29 mouse cellular contexts compared by ENCODE assay signal in the genomic region with DNA sequence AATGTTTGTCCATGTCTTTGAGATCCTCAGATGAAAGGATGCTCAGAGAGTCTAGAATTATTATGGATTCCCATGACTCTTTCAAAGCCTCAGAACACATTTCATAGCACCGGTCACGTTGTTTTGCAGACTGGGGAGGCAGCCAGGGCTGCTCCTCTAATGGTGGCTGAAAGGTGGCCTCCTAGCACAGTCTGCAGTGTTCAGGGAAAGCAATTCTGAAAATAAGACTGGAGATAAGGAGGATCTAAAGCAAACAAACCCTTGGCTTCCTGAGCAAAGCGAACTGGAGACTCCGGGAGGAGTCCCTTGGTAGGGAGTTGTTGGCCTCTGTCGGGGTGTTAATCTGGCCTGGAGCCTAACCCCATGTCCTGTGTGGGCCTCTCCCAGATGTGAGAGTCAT. TPM values are rescaled to one million over a fixed set of nuclear protein-coding genes. Genes with fewer than 3 reads are reported as not detected.
DNase-seq lines count a peak whose midpoint lies in the region; ATAC-seq lines count a peak whose summit lies in the region.
"Had no signal": no experiment of that assay in that cellular context is flagged by ENCODE, and none has a peak within 500 bp of the region (broad histone marks: within the 10 kb centered on the region; RNA-seq: fewer than 3 reads in every experiment).

No protein-coding gene starts in this region.

- no peak for DNase-seq in liver, embryonic 11.5 days (ENCODE audit: low spot score)
- no peak for DNase-seq in embryonic facial prominence, embryonic 10.5 days (ENCODE audit: low spot score)
- DNase-seq in midbrain, embryonic 11.5 days (ENCODE audit: low spot score, missing footprints) = no peak
- DNase-seq: adrenal gland, adult 2 months; adrenal gland, postnatal 14 days; B cell, adult 2 months; cerebellum, adult 11 months; cerebellum, adult 2 months; cerebellum, postnatal 10 days; cerebellum, postnatal 36 days; gastrocnemius, postnatal 10 days; gastrocnemius, postnatal 36 days; heart, adult 2 months had no signal

- H3K36me3 ChIP-seq in liver, embryonic 16.5 days (ENCODE audit: control insufficient read depth, insufficient read depth) = no peaks in the 10 kb centered on the region
- no peaks in the 10 kb centered on the region for H3K36me3 ChIP-seq in liver, embryonic 11.5 days (ENCODE audit: control insufficient read depth, insufficient read depth, low read length)
- no peaks in the 10 kb centered on the region for H3K36me3 ChIP-seq in intestine, embryonic 16.5 days (ENCODE audit: control insufficient read depth, insufficient read depth, low read length)
- no peaks in the 10 kb centered on the region for H3K36me3 ChIP-seq in stomach, embryonic 16.5 days (ENCODE audit: control insufficient read depth, insufficient read depth, low read length)
- H3K36me3 ChIP-seq in embryonic facial prominence, embryonic 10.5 days (replicated peaks) = no peaks in the 10 kb centered on the region
- H3K36me3 ChIP-seq in midbrain, embryonic 11.5 days (ENCODE audit: control insufficient read depth, insufficient read depth, low read length) = no peaks in the 10 kb centered on the region
- no peaks in the 10 kb centered on the region for H3K36me3 ChIP-seq in heart, embryonic 12.5 days
- H3K36me3 ChIP-seq: embryonic facial prominence, embryonic 12.5 days; embryonic facial prominence, embryonic 15.5 days; forebrain, embryonic 12.5 days; forebrain, embryonic 15.5 days; G1E; heart, embryonic 10.5 days; hindbrain, embryonic 12.5 days; hindbrain, embryonic 15.5 days had no signal

- 81% methylated on average over 5 of the region's 5 CpGs for WGBS in liver, embryonic 16.5 days (ENCODE audit: insufficient replicate concordance)
- WGBS in liver, embryonic 11.5 days = 81% methylated on average over 5 of the region's 5 CpGs
- WGBS in intestine, embryonic 16.5 days = 54% methylated on average over 5 of the region's 5 CpGs
- 67% methylated on average over 5 of the region's 5 CpGs for WGBS in stomach, embryonic 16.5 days
- WGBS in embryonic facial prominence, embryonic 10.5 days = 93% methylated on average over 5 of the region's 5 CpGs
- WGBS in midbrain, embryonic 11.5 days = 93% methylated on average over 5 of the region's 5 CpGs
- WGBS in heart, embryonic 12.5 days = 71% methylated on average over 5 of the region's 5 CpGs

- H3K27ac ChIP-seq in liver, embryonic 16.5 days (ENCODE audit: low read length) = no peak overlapping the region
- no peak overlapping the region for H3K27ac ChIP-seq in liver, embryonic 11.5 days (ENCODE audit: low read depth, low read length)
- H3K27ac ChIP-seq in intestine, embryonic 16.5 days (ENCODE audit: low read length) = no peak overlapping the region; the same call in 1 of the 2 replicates
- no peak overlapping the region; the same call in 1 of the 2 replicates for H3K27ac ChIP-seq in stomach, embryonic 16.5 days (ENCODE audit: low read length)
- no peak overlapping the region for H3K27ac ChIP-seq in embryonic facial prominence, embryonic 10.5 days (replicated peaks)
- H3K27ac ChIP-seq in midbrain, embryonic 11.5 days (ENCODE audit: low read depth, low read length) = no peak overlapping the region
- H3K27ac ChIP-seq in heart, embryonic 12.5 days (ENCODE audit: poor library complexity, severe bottlenecking) = no peak overlapping the region
- H3K27ac ChIP-seq: embryonic facial prominence, embryonic 12.5 days; forebrain, embryonic 12.5 days; forebrain, embryonic 15.5 days; heart, adult 2 months; heart, embryonic 10.5 days; hindbrain, embryonic 12.5 days; hindbrain, embryonic 15.5 days had no signal

- H3K4me2 ChIP-seq in liver, embryonic 16.5 days (ENCODE audit: low read depth, low read length) = no peak overlapping the region
- no peak overlapping the region for H3K4me2 ChIP-seq in liver, embryonic 11.5 days
- H3K4me2 ChIP-seq in intestine, embryonic 16.5 days (ENCODE audit: low read depth, low read length) = no peak overlapping the region
- H3K4me2 ChIP-seq in stomach, embryonic 16.5 days (ENCODE audit: low read depth, low read length) = no peak overlapping the region
- H3K4me2 ChIP-seq in midbrain, embryonic 11.5 days = no peak overlapping the region
- H3K4me2 ChIP-seq in heart, embryonic 12.5 days = no peak overlapping the region
- H3K4me2 ChIP-seq: embryonic facial prominence, embryonic 12.5 days; embryonic facial prominence, embryonic 15.5 days; forebrain, embryonic 12.5 days; forebrain, embryonic 15.5 days; hindbrain, embryonic 12.5 days; hindbrain, embryonic 15.5 days had no signal

- H3K9me3 ChIP-seq in liver, embryonic 16.5 days (replicated peaks; ENCODE audit: control insufficient read depth, low read length) = no peaks in the 10 kb centered on the region
- H3K9me3 ChIP-seq in liver, embryonic 11.5 days (ENCODE audit: control insufficient read depth, low read length) = no peaks in the 10 kb centered on the region
- no peaks in the 10 kb centered on the region for H3K9me3 ChIP-seq in intestine, embryonic 16.5 days (ENCODE audit: control insufficient read depth, low read length)
- H3K9me3 ChIP-seq in stomach, embryonic 16.5 days (replicated peaks; ENCODE audit: control insufficient read depth, low read length) = no peaks in the 10 kb centered on the region
- H3K9me3 ChIP-seq in embryonic facial prominence, embryonic 10.5 days = no peaks in the 10 kb centered on the region
- no peaks in the 10 kb centered on the region for H3K9me3 ChIP-seq in midbrain, embryonic 11.5 days (ENCODE audit: control insufficient read depth, low read length)
- peaks cover 2% of the 10 kb centered on the region; the same call in 1 of the 2 replicates for H3K9me3 ChIP-seq in heart, embryonic 12.5 days (replicated peaks)
- H3K9me3 ChIP-seq: embryonic facial prominence, embryonic 12.5 days; embryonic facial prominence, embryonic 15.5 days; forebrain, embryonic 12.5 days; forebrain, embryonic 15.5 days; G1E; heart, embryonic 10.5 days; hindbrain, embryonic 12.5 days; hindbrain, embryonic 15.5 days had no signal

- ATAC-seq in liver, embryonic 16.5 days (ENCODE audit: low read depth) = 0 out of 2 replicates have a peak, but pooled peaks have one; percentile 27
- no peak for ATAC-seq in liver, embryonic 11.5 days (replicated peaks; ENCODE audit: low FRiP score)
- peak; percentile 83 for ATAC-seq in intestine, embryonic 16.5 days
- ATAC-seq in stomach, embryonic 16.5 days (ENCODE audit: insufficient read depth, low FRiP score) = 0 out of 2 replicates have a peak, but pooled peaks have one; percentile 50
- ATAC-seq in midbrain, embryonic 11.5 days (ENCODE audit: low FRiP score) = no peak
- ATAC-seq in heart, embryonic 12.5 days (ENCODE audit: insufficient number of reproducible peaks, low FRiP score) = no peak
- ATAC-seq: forebrain, embryonic 15.5 days; Patski had no signal

- no peaks in the 10 kb centered on the region for H3K27me3 ChIP-seq in liver, embryonic 16.5 days (ENCODE audit: control insufficient read depth, insufficient read depth, low read depth, low read length)
- H3K27me3 ChIP-seq in liver, embryonic 11.5 days (replicated peaks; ENCODE audit: control insufficient read depth, insufficient read depth, low read length) = no peaks in the 10 kb centered on the region
- H3K27me3 ChIP-seq in intestine, embryonic 16.5 days (replicated peaks; ENCODE audit: control insufficient read depth, insufficient read depth, low read length) = no peaks in the 10 kb centered on the region
- no peaks in the 10 kb centered on the region for H3K27me3 ChIP-seq in stomach, embryonic 16.5 days (ENCODE audit: control insufficient read depth, insufficient read depth, low read length)
- no peaks in the 10 kb centered on the region for H3K27me3 ChIP-seq in embryonic facial prominence, embryonic 10.5 days (replicated peaks; ENCODE audit: low read depth, poor library complexity, severe bottlenecking)
- no peaks in the 10 kb centered on the region for H3K27me3 ChIP-seq in midbrain, embryonic 11.5 days (ENCODE audit: control insufficient read depth, insufficient read depth, low read length)
- no peaks in the 10 kb centered on the region for H3K27me3 ChIP-seq in heart, embryonic 12.5 days (replicated peaks)
- H3K27me3 ChIP-seq: CH12.LX; embryonic facial prominence, embryonic 12.5 days; embryonic facial prominence, embryonic 15.5 days; forebrain, embryonic 12.5 days; forebrain, embryonic 15.5 days; hindbrain, embryonic 12.5 days; hindbrain, embryonic 15.5 days; Patski had no signal

- H3K4me1 ChIP-seq in liver, embryonic 16.5 days (ENCODE audit: control insufficient read depth, low read depth, low read length) = peaks cover 6% of the 10 kb centered on the region
- 0 out of 2 replicates have a peak, but pooled peaks cover 3% of the 10 kb centered on the region for H3K4me1 ChIP-seq in liver, embryonic 11.5 days (replicated peaks; ENCODE audit: control insufficient read depth, insufficient read depth, low read length)
- H3K4me1 ChIP-seq in intestine, embryonic 16.5 days (ENCODE audit: control insufficient read depth, insufficient read depth, low read length) = no peaks in the 10 kb centered on the region
- H3K4me1 ChIP-seq in stomach, embryonic 16.5 days (ENCODE audit: control insufficient read depth, insufficient read depth, low read length) = no peaks in the 10 kb centered on the region; the same call in 1 of the 2 replicates
- peaks cover 5% of the 10 kb centered on the region for H3K4me1 ChIP-seq in embryonic facial prominence, embryonic 10.5 days
- no peaks in the 10 kb centered on the region for H3K4me1 ChIP-seq in midbrain, embryonic 11.5 days (ENCODE audit: control insufficient read depth, insufficient read depth, low read length)
- H3K4me1 ChIP-seq in heart, embryonic 12.5 days (replicated peaks) = peaks cover 5% of the 10 kb centered on the region; the same call in 1 of the 2 replicates
- H3K4me1 ChIP-seq: embryonic facial prominence, embryonic 12.5 days; embryonic facial prominence, embryonic 15.5 days; forebrain, embryonic 12.5 days; forebrain, embryonic 15.5 days; heart, embryonic 10.5 days; hindbrain, embryonic 12.5 days; hindbrain, embryonic 15.5 days had no signal

- no peak overlapping the region for H3K9ac ChIP-seq in liver, embryonic 16.5 days (ENCODE audit: low read depth, low read length)
- H3K9ac ChIP-seq in liver, embryonic 11.5 days (ENCODE audit: low read depth, low read length) = no peak overlapping the region
- H3K9ac ChIP-seq in intestine, embryonic 16.5 days (ENCODE audit: low read depth, low read length) = no peak overlapping the region
- H3K9ac ChIP-seq in stomach, embryonic 16.5 days (ENCODE audit: low read length) = no peak overlapping the region
- H3K9ac ChIP-seq in midbrain, embryonic 11.5 days (ENCODE audit: low read length) = no peak overlapping the region
- no peak overlapping the region for H3K9ac ChIP-seq in heart, embryonic 12.5 days
- H3K9ac ChIP-seq: embryonic facial prominence, embryonic 12.5 days; embryonic facial prominence, embryonic 15.5 days; forebrain, embryonic 12.5 days; forebrain, embryonic 15.5 days; hindbrain, embryonic 12.5 days; hindbrain, embryonic 15.5 days had no signal

- H3K4me3 ChIP-seq in liver, embryonic 16.5 days (ENCODE audit: low read depth, low read length) = no peak overlapping the region
- no peak overlapping the region for H3K4me3 ChIP-seq in liver, embryonic 11.5 days (ENCODE audit: low read depth, low read length)
- no peak overlapping the region for H3K4me3 ChIP-seq in intestine, embryonic 16.5 days (ENCODE audit: low read length)
- no peak overlapping the region for H3K4me3 ChIP-seq in stomach, embryonic 16.5 days (replicated peaks; ENCODE audit: low read length)
- H3K4me3 ChIP-seq in embryonic facial prominence, embryonic 10.5 days = no peak overlapping the region
- no peak overlapping the region for H3K4me3 ChIP-seq in midbrain, embryonic 11.5 days (ENCODE audit: low read depth, low read length)
- no peak overlapping the region for H3K4me3 ChIP-seq in heart, embryonic 12.5 days
- H3K4me3 ChIP-seq: embryonic facial prominence, embryonic 12.5 days; embryonic facial prominence, embryonic 15.5 days; erythroblast, embryonic 14.5 days; forebrain, embryonic 12.5 days; forebrain, embryonic 15.5 days; heart, adult 2 months; heart, embryonic 10.5 days; hindbrain, embryonic 12.5 days; hindbrain, embryonic 15.5 days had no signal

RNA-seq across cellular contexts. Expression of a gene that starts 13.7 kb away (rescaled TPM):
- polyA plus RNA-seq in liver, embryonic 16.5 days (2015; fragmentation: Nextera tagmentation; extraction: Ambion mirVana) = 20.9 and 21.5 TPM in 2 replicates
- polyA plus RNA-seq in liver, embryonic 11.5 days (2014; fragmentation: Nextera tagmentation; extraction: Ambion mirVana) = 49.0 and 49.2 TPM in 2 replicates
- 28.3 and 30.8 TPM in 2 replicates for polyA plus RNA-seq in intestine, embryonic 16.5 days (2015; fragmentation: Nextera tagmentation; extraction: Ambion mirVana)
- polyA plus RNA-seq in stomach, embryonic 16.5 days (2015; fragmentation: Nextera tagmentation; extraction: Ambion mirVana) = 34.9 and 36.5 TPM in 2 replicates
- 45.4 and 46.8 TPM in 2 replicates for polyA plus RNA-seq in embryonic facial prominence, embryonic 10.5 days (2016; fragmentation: Nextera tagmentation; extraction: Ambion mirVana)
- 34.1 and 35.1 TPM in 2 replicates for polyA plus RNA-seq in midbrain, embryonic 11.5 days (2014; fragmentation: Nextera tagmentation; extraction: Ambion mirVana)
- polyA plus RNA-seq in heart, embryonic 12.5 days (2016; fragmentation: Nextera tagmentation; extraction: Ambion mirVana) = 30.7 and 32.3 TPM in 2 replicates

RNA-seq across cellular contexts. Expression of a gene that starts 23.4 kb away (rescaled TPM):
- polyA plus RNA-seq in liver, embryonic 16.5 days (2015; fragmentation: Nextera tagmentation; extraction: Ambion mirVana) = 2,020 and 2,074 TPM in 2 replicates
- 1,897 and 1,996 TPM in 2 replicates for polyA plus RNA-seq in liver, embryonic 11.5 days (2014; fragmentation: Nextera tagmentation; extraction: Ambion mirVana)
- polyA plus RNA-seq in intestine, embryonic 16.5 days (2015; fragmentation: Nextera tagmentation; extraction: Ambion mirVana) = 1,661 and 1,810 TPM in 2 replicates
- 1,948 and 2,131 TPM in 2 replicates for polyA plus RNA-seq in stomach, embryonic 16.5 days (2015; fragmentation: Nextera tagmentation; extraction: Ambion mirVana)
- 2,636 and 2,772 TPM in 2 replicates for polyA plus RNA-seq in embryonic facial prominence, embryonic 10.5 days (2016; fragmentation: Nextera tagmentation; extraction: Ambion mirVana)
- polyA plus RNA-seq in midbrain, embryonic 11.5 days (2014; fragmentation: Nextera tagmentation; extraction: Ambion mirVana) = 3,662 and 3,728 TPM in 2 replicates
- polyA plus RNA-seq in heart, embryonic 12.5 days (2016; fragmentation: Nextera tagmentation; extraction: Ambion mirVana) = 1,616 and 1,670 TPM in 2 replicates

RNA-seq across cellular contexts. Expression of a gene that starts 55.7 kb away (rescaled TPM):
- polyA plus RNA-seq in liver, embryonic 16.5 days (2015; fragmentation: Nextera tagmentation; extraction: Ambion mirVana) = not detected in 2 replicates
- not detected in 2 replicates for polyA plus RNA-seq in liver, embryonic 11.5 days (2014; fragmentation: Nextera tagmentation; extraction: Ambion mirVana)
- 0.05 TPM in 1 of 2 replicates, not detected in the other for polyA plus RNA-seq in intestine, embryonic 16.5 days (2015; fragmentation: Nextera tagmentation; extraction: Ambion mirVana)
- 0.35 TPM in 1 of 2 replicates, not detected in the other for polyA plus RNA-seq in stomach, embryonic 16.5 days (2015; fragmentation: Nextera tagmentation; extraction: Ambion mirVana)
- polyA plus RNA-seq in embryonic facial prominence, embryonic 10.5 days (2016; fragmentation: Nextera tagmentation; extraction: Ambion mirVana) = not detected in 2 replicates
- not detected in 2 replicates for polyA plus RNA-seq in midbrain, embryonic 11.5 days (2014; fragmentation: Nextera tagmentation; extraction: Ambion mirVana)
- polyA plus RNA-seq in heart, embryonic 12.5 days (2016; fragmentation: Nextera tagmentation; extraction: Ambion mirVana) = 0.15 TPM in 2 replicates
- polyA plus RNA-seq: erythroblast, embryonic 14.5 days; G1E; heart, embryonic 14.5 days had no signal

Comparison
In these comparisons a context has a peak if more than half of its experiments do, and no peak if none do; other contexts are left out.
1. ATAC-seq: peak in liver, embryonic 16.5 days (single experiment), intestine, embryonic 16.5 days (single experiment) and stomach, embryonic 16.5 days (single experiment); none in liver, embryonic 11.5 days (single experiment), midbrain, embryonic 11.5 days (single experiment) and heart, embryonic 12.5 days (single experiment).